Mouse (Mus musculus) heart, adult 9 months (tissue): ENCODE results near the gene Slc25a4.

Source experiments
- DNase-seq, 2 experiments: peaks; one replicate each; pipeline ENCODE4 v3.0.0; 2022; ENCODE audit warnings: low spot score in 2 of 2

Gene Slc25a4

DNA sequence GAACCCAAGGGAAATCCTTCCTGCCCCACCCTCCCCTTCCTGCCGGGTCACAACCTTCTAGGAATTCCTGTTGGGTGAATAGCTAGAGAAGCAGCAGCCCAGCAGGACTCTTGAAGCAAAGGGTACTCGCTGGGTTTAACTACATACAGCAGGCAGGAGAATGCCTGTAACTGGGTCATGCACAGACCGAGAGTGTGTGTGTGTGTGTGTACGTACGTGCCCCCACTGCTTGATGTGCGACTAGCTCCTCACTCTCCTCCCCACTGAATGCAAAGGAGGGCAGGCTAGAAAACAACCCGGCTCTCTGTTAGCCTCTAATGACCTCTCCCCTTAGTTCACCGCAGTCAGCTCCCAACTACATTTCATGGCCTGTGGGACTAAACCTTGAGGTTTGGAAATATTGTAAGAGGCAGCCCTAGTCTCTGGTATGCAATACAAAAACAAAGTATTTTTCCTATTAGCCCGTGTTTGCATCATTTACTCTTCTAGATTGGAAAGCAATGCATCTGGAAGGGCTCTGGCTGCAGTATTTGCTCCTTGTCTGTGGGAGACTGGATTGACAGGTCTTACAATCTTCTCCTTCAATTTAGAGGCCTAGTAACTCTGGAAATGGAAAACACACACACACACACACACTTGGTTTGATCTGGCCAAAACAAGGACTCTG, 6.0 kb downstream of the Slc25a4 start:
- no peak for DNase-seq

DNA sequence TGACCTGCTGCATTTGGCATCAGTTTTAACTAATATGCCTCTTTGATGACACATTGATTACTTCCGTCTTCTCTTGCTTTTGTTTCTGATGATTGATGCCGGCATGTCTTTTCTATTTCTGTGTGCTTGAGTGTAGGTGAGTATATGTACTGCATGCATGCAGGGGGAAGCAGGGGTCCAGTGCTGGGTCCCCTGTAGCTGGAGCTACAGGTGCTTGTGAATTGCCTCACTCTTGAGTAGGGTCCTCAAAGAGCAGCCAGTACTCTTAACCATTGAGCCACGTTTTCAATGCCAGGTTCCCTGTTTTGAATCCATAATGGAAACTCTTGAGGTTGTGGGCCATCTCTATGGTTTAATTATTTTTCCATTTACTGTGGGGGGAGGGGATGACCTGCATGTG, 6.8 kb downstream of the Slc25a4 start:
- DNase-seq, result peak in 1 of 2 experiments; percentile 22

DNA sequence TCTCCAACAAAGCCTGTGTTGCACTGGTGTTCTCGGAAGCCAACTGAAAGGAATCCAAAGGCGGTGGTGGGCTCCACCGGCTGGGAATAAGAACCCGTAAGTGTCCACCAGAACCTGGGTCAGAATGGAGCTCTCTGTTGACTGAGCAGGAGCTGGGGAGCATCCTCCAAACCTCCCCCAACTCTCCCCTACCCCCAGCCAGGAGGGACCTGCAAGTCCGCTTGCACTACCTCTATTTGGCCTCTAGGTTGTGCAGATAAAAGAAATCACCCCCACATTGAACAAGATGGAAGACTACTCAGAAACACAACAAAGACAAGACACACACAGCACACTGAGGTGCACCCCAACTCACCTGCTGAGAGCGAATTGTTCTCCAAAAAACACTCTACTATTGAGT, 8.7 kb downstream of the Slc25a4 start:
- no peak for DNase-seq

DNA sequence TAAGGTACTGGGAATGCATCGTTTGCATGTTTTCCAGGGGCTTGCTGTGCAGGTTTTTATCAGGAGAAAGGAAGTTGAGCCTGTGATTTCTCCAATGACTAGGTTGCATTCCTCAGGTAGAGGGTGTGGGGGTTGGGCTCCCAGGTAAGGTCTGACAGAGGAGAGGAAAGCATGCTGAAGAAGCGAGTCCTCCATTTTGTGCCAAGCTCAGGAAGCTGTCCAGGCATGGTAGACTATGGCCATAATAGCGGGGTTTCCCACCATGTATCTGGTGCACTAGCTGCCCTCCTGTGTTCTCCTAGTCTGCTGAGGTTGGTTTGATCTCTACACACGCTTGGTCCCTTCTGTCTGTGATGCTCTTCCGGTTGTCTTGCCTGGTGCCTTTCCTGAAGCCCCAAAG, 13.4 kb downstream of the Slc25a4 start:
- no peak for DNase-seq

DNA sequence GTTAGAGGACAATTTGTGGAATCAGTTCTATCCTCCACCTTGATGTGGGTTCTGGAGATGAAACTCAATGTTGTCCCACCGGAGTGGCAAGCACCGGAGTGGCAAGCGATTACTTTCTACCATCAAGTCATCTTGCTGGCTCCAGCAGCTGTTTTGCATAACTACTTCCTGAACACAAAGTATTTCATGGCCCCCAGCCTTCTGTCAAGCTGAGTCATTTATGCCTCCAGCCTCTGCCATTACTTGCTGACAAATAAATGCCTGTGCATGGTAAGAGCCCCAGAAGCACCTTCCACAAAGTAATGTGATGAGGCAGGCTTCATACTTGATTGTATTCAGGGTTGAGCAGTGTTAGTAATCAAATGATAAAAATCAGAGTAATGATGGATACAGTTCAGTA, 14.2 kb downstream of the Slc25a4 start:
- DNase-seq, result no peak

DNA sequence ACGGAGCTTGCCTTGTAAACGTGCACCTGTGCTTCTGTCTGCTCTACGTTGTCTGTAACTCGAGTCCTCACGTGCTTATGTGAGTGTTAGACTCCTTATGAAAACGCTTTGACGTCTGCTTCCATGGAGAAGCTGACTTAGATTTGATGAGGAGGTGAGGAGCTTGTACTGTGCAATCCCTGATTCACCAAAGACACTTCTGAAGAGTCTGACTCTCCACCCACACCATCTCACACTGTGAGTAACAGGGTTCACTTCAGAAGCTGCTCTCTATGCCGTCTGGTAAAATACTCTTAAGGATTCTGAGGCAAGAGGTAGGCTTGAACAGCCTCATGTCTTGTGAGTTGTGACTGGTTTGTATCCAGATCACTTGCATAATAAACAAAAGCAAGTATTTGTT, 18.0 kb downstream of the Slc25a4 start:
- no peak for DNase-seq

DNA sequence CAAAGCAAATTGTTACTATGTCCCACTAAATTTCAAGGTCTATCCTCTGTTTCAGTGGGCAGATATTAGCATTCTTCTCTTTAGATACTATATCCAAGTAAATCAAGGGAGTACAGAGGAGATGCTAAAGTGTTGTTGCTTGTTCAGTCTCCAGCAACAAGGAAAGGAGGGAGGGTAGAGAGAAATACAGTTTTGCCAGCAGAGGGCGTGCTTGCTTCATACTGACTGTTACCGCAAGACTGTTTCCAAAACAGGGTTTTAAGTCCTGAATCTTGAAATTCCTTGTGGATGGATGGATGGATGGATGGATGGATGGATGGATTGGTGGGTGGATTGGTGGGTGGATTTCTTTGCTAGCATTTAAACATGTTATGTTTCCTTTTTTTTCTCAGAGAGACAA, 25.7 kb downstream of the Slc25a4 start:
- DNase-seq, result no peak

DNA sequence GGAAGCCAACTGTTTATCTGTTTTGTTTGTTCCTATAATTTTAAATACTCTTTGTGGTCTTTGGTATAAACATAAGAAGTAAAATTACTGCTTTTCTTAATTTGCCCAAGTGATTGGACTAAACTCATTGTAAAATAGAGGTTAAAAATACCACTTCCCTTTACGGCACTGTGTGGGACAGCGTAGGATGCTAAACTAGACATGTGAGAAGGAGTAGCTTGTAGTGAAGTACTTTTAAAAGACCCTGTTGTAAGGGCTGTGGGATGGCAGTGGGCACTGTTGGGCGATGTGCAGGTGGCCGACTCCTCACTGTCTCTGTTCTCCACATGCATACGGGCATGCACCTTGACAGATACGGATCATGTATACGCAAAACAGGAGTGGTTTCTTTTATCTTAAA, 30.9 kb downstream of the Slc25a4 start:
- DNase-seq, result no peak

DNA sequence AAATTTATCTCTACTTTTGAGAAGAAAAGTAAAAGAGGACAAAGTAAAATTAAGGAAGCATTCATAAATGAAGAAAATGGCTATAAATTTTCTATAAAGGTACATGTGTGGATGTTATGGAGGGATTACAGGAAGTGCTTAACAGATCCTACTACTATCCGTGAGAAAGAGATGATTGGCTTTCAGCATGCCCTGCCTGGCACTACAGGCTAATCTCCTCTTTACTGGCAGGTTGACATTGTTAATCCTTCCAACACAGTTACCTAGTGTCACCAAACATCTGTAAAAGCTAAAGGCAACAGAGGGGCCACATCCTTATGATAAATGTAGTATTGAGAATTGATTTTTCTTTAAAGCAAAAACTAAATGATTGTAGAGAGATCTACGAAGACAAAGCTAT, 37.4 kb downstream of the Slc25a4 start:
- DNase-seq, result no peak

DNA sequence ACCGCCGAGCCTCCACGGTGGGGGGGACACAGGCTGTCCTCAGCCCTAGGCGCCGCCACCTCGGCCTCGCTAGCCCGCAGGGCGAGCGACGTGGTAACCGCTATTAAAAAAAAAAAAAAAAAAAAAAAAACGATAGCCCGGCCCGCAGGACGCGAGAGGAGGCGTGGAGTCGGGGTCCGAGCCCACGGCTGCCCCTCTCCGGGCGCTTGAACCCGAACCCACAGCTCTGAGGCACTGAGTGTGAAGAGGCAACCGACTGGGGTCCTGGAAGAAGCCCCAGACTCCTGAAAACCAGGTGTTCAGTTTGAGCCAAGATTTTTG, 47.3 kb downstream of the Slc25a4 start:
- DNase-seq, result no peak

DNA sequence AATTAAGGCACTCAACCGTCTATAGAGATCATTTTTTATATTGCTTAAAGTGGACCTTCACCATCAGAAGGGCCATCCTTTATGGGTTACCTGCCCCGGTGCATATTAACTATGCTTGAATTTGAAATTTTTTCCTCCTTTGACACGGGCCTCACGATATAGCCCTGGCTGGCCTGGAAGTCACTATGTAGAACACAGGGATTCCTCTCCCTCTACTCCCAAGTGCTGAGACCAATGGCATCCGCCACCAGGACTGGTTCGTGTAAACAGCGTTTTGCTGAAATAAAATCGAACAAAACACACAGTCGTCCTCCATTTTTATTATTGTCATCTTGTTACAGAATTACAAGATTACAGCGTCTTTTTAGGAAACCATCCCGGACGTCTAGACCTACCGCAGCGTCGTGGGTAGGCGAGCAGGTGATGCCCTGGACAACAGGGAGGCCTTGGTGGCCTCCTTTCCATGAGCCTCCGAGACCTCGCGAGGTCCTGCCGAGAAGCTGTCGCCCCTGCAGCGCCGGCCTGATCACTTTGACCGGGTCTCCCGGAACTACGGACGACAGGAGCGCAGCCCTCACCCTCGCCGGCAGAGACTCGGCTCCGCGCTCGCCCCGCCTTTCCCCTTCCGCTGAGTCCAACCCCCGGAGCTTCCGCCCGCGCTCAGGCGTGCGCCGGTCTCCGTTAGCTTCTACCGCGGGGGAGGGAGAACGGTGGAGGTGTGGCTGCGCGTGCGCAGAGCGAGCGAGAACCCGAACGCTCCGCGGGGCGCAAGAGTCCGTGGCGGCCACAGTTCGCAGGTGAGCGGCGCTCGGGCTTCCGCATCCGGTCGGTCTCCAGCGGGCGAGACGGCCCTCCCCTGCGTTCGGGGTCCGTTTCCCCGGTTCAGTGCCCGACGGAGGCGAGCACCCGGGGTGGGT, 47.9 kb downstream of the Slc25a4 start:
- DNase-seq, result peak; percentile 96
